Mouse (Mus musculus) gastrocnemius, postnatal 14 days (tissue): ENCODE measurements at regions not wholly inside any gene's neighbourhood (a gene's known extent, or its start where the extent isn't known, plus 50 kb on each side); places are given as distances from the start of the nearest gene placed in this dataset.

ENCODE experiments used
- DNase-seq: peaks from one replicate; pipeline ENCODE4 v3.0.0; 2021; ENCODE audit warnings: mixed read lengths
- intact Hi-C: fragments of 180-260 bp; cut with DNase I; formaldehyde crosslinking; loops from one replicate; pipeline ENCODE4 v1.15.1; 2025; ENCODE audit warnings: low total_unique reads

DNA sequence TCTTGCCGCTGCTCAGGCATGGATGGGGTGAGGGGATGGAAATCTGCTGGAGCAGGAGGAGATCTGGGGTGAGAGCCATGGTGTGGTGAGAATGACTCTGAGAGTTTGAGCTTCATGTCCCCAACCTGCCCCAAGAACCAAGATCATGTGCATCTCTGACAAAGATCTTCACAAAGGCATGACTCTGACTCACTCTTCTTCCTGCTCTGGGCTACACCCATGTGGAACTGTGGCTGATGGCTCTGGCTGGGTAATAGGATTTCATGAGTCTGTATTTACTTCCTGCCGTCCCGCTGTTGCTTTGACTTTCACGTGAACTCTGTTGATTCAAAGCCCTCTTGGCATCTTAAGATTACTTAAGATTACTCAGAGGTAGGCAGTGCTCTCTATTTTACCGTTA, 151.8 kb upstream of the Hmga2 start:
- intact Hi-C loops = no loop called here
- DNase-seq = no peak

DNA sequence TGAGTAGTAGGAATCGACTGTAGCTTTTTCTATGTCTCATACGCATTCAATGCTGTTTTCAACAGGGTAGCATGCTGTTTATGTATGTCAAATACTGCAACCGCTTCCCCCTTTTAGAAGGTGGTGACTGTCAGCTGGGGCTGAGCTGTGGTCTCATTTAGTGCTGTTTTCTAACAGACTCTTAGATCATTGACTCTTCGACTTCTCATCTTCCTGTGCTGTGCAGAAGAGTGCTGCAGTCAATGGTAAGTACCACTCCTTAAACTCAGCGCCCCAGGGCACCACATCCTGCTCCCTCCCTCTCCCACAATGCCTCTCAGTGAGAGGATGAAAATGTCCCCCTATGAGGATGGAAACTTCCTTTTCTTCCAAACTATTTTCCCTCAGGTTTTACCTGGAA, 149.2 kb upstream of the Hmga2 start:
- intact Hi-C loops = no loop called here
- DNase-seq = no peak

DNA sequence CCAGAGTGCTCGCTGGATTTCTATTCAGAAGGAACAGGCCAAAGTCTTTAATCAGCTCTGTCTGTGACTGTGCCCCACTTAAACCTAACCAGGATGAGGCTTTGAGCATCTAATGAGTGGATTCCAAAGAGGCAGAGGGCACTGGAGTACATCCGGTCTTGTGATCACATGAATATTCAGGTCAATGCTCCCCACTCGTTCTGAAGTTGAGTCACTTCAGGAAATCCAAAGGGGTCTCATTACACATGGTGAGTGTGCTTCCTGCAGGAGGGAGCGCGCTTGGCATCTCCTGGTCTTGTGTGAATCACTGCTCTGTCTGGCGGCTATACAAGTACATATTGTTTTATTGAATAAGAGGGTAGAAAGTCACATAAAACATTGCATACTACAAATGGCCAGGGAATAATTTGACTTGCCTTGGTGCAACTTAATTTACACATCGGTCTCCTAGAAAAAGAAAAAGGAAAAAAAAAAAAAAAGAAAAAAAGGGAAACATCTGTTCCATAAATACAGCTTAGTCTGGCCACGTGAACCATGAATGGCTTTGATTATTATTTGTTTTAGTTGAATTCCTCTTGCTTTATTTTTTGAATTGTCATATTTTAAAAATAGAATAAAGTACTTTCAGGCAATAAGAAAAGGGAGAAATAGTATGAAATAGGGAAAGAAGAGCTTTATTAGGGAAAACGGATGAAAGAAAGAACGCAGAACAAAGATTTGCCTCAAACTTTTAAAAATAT, 148.1 kb upstream of the Hmga2 start:
- no peak for DNase-seq
- intact Hi-C loops = no loop called here

DNA sequence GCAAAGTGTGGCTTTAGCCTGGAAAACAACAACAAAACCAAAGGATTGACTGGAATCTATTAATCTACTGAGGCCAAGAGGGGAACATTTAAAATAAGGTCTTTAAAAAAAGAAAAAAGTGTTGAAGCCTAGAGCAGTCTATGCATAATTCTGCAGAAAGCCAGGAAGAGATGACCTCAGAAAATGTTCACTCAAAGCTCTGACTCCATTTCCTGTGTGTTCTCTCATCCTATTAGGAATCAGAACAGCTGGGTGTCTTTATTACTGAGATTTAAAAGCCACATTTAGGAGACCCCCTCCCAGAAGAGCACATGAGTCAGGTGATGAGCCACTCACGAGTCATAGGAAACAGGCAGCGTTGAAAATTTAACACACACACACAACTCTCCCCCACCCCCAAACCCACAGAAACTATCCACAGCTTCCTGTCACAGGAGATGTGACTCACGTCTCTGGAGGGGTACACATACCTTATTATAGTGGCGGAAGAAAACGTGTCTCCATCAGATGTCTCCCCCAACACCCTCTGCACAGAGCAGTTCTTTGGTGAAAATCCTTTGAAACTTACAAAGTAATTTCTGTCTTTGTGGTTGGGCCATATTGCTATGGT, 140.2 kb upstream of the Hmga2 start:
- DNase-seq = no peak
- intact Hi-C loops = no loop called here

DNA sequence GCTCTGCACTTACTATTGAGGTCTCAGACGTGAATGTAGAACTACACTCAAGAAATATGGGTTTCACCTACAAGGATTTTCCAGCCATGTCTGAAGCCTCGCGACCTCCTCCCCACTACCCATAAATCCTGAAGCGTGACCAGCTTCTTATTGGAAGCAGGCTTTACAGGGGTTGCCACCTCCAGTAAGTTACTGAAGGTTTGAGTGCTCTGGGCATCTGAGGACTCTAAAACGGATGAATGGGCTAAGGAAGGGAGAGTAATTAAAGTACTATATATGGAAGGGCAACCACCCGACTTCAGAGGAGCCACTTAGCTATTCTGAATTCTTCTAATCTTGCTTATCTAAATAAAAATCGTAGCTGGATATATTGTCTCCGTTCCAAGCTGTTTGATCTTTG, 136.1 kb upstream of the Hmga2 start:
- intact Hi-C loops = no loop called here

DNA sequence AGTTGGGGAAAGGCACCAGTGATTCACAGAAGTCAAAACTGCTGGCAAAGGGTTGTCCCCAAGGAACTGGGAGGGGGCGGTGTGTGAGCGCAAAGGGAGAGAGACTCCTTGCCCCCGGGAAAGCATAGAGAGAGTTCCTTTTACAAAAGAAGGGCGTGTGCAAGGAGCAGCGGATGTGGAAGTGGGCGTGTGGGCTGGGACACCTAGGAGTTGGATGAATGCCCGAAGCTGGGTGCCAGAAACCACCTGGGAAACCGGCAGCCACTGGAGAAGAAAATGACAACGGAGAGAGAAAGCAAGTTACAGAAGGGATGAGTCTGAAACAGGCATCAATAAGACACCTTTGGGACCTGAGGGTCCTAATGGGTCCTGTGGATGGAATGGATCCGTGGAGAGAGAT, 133.8 kb upstream of the Hmga2 start:
- DNase-seq = no peak
- intact Hi-C loops = no loop called here

More for the DNA sequence above, 136.1 kb upstream of the Hmga2 start:
- DNase-seq = no peak

DNA sequence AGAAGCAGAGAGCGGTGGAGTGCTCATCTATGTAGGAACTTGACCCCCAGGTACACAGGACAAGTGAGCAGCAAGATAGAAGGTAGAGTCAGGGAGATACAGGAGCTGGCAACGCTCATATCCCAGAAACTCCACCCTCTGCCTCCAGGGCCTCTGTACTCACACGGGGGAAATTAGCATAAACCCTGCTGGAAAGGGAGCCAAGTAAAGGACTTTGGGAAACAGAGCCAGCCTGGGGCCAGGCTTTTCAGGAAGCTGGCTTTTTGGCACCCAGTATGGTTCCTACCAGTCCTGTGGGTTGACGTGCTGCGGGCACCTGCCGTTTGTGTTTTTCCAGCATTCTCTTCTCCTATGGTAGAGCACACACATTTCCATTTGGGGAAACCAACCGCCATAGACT, 128.2 kb upstream of the Hmga2 start:
- intact Hi-C loops = no loop called here
- no peak for DNase-seq

DNA sequence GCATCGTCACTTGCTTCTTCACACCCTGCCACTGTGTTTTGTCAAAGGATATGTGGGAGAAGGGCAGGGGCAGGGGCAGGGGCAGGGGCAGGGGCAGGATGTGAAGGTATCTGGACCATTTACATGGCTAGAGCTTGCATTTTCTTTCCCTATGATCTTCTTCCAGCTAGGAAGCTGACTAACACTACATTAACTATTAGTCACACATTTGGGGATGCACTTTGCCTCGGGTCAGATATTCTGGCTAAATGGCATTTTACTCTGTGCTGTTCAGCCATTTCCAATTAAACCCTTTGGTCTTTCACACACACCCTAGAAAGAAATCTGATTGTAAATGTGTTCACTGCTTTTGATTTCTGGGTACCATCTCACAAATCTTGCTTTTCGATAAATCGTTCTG, 126.9 kb upstream of the Hmga2 start:
- no peak for DNase-seq
- intact Hi-C loops = no loop called here

DNA sequence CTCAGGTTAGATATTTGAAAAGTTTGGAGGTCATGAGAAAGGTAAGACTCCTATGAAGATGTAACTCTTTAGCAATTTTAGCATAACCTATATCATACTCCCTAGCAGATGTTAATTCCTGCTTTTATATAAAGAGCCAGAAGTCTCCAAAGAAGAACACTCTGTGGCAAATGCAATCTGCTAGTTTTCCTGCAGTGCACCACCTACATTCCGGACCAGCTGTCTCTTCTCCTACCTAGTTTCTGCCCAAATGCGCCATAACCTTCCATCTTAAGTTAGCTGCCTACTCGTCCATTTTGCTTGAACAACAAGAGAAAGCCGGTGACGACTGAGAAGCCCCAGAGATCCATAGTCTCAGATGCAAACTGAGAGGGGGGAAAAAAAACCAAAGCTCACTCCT, 124.5 kb upstream of the Hmga2 start:
- no peak for DNase-seq
- intact Hi-C loops = no loop called here

DNA sequence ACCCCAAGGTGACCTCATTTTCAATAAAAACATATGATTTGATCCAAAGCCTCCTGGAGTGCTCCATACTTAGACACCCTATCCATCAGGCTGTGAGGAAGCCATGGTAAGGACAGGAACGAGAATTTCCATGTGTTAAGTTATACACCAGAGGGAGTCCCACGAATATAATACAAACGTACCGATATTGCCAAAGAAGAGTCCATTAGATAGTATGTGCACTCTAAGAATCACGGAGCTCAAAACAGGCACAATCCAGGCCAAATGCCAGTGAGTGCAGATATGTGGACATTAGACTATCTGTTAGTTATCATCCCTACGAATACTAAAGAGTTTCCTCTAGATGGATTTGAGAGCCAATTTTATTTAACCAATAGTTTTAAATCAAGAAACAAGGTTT, 123.3 kb upstream of the Hmga2 start:
- DNase-seq = no peak
- intact Hi-C loops = no loop called here

DNA sequence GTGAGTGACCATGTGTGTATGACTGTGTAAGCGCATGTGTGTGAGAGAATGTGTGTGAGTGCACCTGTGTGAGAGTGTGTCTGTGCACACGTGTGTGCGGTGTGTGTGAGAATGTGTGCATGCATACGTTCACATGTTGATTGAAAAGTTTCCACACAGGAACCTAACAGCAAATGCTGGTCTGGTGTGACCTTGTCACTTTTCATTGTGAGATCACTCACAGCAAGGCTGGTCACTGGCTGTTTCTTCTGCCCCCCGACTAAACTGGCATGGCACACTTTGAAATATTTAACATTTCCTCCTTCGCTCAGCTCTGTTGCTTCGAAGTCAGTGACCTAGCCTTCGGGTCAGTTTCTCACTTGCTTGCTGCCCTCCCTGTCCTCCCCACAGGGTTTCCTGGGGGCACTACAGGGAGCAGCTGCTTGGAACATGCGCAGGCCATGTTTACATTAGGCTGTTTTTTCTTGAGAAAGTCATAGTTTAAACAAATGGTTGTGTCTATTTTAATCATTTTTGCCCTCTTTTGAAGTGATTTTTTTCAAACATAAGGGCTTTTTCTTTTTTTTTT, 121.1 kb upstream of the Hmga2 start:
- no peak for DNase-seq
- intact Hi-C loops = no loop called here

DNA sequence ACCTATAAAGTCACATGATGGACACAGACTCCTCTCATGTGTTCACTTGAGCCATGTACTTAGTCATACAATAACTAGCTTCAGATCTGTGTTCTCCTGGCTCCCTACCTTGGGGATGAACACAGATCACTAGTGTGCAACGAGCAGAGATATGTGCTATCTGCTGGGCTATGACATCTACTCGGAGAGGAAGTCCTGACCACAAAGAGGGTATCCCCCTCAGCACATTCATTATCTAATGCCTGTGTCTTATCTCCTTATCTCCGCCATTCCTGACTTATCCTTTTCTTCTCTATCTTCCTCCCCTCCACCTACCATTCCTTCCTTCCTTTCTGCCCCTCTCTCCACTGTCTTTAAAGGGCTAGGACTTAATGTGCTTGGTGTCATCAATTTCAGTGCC, 118.9 kb upstream of the Hmga2 start:
- DNase-seq = no peak
- intact Hi-C loops = no loop called here

DNA sequence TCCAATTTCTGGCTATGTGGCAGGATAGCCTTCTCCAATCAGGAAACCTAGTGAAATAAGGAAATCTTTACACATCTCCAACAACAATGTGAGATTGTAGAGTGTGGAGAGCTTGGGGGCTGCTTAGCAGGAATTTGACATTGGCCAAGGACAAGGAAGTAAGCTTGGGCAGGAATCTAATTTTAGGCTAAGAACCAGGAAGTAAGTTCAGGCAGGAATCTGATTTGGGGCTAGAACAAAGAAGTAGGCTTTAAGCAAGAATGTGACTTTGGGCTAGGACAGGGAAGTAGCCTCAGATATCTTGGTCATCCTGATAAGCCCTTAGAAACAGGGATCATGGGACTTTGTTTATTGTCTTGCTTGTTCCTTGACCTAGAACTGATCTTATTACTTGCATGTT, 117.6 kb upstream of the Hmga2 start:
- DNase-seq = no peak

DNA sequence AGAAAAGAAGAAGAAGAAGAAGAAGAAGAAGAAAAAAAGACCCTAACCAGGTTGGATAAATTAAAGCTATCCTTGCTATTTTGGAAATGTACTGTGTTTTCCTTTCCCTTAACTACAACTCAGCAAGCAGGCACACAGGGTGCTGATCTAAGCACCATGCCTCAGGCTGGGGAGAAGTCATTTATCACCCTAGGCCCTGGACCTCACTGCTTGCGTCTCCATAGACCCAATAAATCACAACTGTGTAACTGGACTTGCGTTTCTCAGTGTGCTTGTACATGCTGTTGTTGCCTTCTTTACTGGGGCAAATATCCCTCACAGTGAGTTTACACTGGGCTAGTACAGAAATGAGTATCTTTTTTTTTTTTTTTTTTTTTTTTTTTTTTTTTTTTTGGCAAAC, 113.4 kb upstream of the Hmga2 start:
- intact Hi-C loops = loop anchor here (10.0 kb wide), 2 partner anchors 75 to 115 kb away; no protein-coding TSS in a partner anchor

More for the DNA sequence above, 117.6 kb upstream of the Hmga2 start:
- intact Hi-C loops = no loop called here

DNA sequence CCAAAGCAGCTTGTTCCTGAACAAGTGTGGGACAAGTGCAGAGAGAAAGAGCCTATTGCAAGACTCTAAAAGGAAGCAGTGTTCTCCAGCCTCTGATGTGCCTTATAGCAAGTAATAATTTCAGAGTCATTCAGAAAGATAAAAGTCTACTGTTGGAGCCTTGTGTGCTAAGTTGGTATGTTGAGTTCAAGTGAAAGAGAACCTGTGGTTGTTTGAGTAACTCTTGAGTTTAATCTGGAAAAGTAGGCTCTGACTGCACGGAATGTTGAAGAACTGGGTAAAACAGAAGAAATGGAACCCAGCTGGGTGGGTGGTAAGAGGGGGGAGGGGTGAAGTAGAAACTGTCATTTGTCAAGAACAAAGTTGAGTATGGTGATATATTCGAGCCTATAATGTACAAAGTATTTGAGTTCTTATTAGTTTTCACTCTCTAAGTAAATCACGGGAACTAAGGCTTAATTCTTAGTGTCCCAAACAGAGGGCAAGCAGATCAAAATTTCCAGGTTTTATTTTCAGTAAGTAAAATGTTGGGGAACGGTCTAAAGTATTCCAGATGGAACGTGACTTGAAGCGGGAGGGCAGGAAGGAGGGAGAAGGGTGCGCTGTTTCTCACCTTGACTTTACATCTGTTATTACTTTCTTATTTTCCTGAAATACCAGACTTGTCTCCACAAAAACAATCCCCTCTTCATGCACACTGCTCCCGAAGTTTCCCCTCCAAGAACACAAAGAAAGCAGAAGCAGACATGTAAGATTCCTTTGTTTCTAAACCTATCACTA, 111.8 kb upstream of the Hmga2 start:
- no peak for DNase-seq
- intact Hi-C loops = loop anchor here (10.0 kb wide), 2 partner anchors 77 to 117 kb away; no protein-coding TSS in a partner anchor

More for the DNA sequence above, 113.4 kb upstream of the Hmga2 start:
- no peak for DNase-seq

DNA sequence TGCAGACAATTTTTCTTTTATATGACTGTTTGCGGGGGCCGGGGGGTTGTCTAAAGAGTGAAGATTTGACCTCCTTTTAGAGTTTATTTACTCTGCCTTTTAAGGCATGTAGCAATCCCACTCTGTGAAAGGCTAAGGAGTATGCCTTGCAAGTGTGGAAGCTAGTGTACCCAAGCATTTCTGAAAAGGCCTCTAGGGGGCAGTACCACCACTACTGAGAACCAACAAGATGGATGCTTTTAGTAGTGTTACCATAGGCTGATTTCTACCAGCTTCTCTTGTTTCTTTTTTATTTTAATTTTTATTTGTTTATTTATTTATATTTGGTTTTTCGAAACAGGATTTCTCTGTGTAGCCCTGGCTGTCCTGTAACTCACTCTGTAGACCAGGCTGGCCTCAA, 110.9 kb upstream of the Hmga2 start:
- no peak for DNase-seq

DNA sequence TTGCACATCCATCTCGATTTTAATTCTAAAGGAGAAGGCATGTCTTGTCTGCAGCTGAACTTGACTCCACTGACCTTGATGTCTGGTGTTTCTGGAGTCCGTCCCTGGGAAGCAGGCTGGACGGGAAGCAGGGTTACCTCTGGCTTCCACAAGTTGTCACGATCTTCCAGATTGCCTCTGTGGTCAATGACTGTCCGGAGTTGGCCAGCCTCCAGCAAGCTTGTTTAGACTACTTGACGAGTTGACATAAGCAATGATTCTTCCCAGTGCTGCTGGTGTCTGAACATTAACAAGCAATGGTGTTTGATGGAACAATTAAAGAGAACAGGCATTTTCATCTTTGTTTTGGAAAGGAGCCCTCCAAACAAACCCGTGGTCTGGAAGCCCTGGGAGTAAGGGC, 106.2 kb upstream of the Hmga2 start:
- intact Hi-C loops = loop anchor here (10.0 kb wide), 2 partner anchors 82 to 122 kb away; no protein-coding TSS in a partner anchor
- no peak for DNase-seq

More for the DNA sequence above, 110.9 kb upstream of the Hmga2 start:
- intact Hi-C loops = loop anchor here (10.0 kb wide), 2 partner anchors 78 to 118 kb away; no protein-coding TSS in a partner anchor

DNA sequence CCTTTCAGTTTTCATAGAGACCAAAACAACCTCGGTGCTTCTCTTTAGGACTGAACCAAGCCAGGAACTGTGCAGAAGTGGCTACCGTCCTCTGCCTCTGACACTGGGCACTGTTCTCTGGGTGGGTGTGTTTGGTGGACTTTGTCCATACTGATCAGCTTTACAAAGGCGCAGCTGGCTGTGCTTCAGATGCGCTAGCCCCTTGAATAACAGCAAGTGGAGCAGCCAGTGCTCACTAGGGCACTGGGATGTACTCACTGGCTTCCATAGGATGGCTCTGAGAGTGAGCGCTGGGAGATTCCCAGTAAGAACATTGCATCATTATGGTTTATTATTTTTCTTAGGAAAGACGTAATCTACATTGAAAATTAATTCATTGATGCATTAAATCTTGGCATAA, 105.3 kb upstream of the Hmga2 start:
- no peak for DNase-seq
- intact Hi-C loops = loop anchor here (10.0 kb wide), 2 partner anchors 83 to 123 kb away; no protein-coding TSS in a partner anchor

DNA sequence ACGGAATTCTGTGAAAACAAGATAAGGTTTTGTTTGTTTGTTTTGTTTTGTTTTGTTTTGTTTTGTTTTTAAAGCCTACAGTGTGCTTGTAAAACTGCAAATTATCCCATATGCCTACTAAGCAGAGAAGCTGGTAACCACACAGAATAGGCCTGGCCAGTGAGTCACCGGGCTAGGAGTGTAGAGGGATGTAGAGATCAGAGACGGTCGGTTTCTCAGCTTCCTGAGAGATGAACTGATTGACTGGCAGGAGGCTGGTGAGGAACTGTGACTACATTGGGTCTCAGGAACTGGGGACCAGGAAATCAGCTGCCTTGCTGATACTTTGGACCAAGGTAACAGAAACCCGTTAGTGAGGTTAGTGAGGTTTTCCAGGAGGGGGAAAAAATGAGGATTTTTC, 100.6 kb upstream of the Hmga2 start:
- intact Hi-C loops = no loop called here

DNA sequence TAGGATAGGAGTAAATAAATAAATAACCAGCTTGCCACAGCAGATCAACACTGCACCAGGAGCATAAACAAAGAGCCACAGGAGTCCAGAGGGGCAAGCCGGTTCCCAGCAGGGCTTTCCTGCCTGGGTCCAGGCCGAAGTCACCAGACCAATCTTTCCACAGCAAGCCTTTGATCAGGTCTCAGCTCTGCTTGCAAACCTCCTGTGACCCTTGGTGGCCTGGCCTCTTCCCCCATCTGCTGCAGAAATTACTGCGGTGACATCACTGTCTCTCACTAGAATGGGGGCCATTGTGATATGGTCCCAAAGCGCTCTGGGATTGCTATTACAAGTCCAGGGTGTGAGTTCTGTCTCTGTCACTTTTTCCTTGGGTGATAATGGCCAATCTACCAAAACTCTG, 99.9 kb upstream of the Hmga2 start:
- intact Hi-C loops = no loop called here
- no peak for DNase-seq

More for the DNA sequence above, 100.6 kb upstream of the Hmga2 start:
- DNase-seq = no peak
